9 mouse cellular contexts compared by ENCODE assay signal in genomic region chr3:27624974-27625591, GRCm38 (mm10).
DNase-seq lines count a peak whose midpoint lies in the region; ATAC-seq and TF ChIP-seq lines count a peak whose summit lies in the region.
"Had no signal": no experiment of that assay in that cellular context is flagged by ENCODE, and none has a peak within 500 bp of the region (broad histone marks: within the 10 kb centered on the region; RNA-seq: fewer than 3 reads in every experiment).

No protein-coding gene starts in this region.

- 0 out of 2 replicates have a peak, but pooled peaks cover 3% of the 10 kb centered on the region for H3K36me3 ChIP-seq in lung, embryonic 15.5 days
- no peaks in the 10 kb centered on the region for H3K36me3 ChIP-seq in hindbrain, embryonic 13.5 days

- no peaks in the 10 kb centered on the region for H3K9me3 ChIP-seq in lung, embryonic 15.5 days
- no peaks in the 10 kb centered on the region for H3K9me3 ChIP-seq in hindbrain, embryonic 13.5 days

- WGBS in lung, embryonic 15.5 days: 62% methylated on average over 12 of the region's 12 CpGs
- 74% methylated on average over 12 of the region's 12 CpGs for WGBS in hindbrain, embryonic 13.5 days

- H3K9ac ChIP-seq in lung, embryonic 15.5 days: no peak overlapping the region
- H3K9ac ChIP-seq in hindbrain, embryonic 13.5 days: no peak overlapping the region

- peaks cover 12% of the 10 kb centered on the region for H3K4me1 ChIP-seq in lung, embryonic 15.5 days
- H3K4me1 ChIP-seq in hindbrain, embryonic 13.5 days (replicated peaks): peaks cover 36% of the 10 kb centered on the region

- H3K27me3 ChIP-seq in lung, embryonic 15.5 days: no peaks in the 10 kb centered on the region
- H3K27me3 ChIP-seq in hindbrain, embryonic 13.5 days: no peaks in the 10 kb centered on the region

- no peak for DNase-seq in lung, postnatal 10 days
- peak; percentile 74 for DNase-seq in brain, embryonic 14.5 days (ENCODE audit: low read depth)
- peak; percentile 26 for DNase-seq in telencephalon, adult 2 months (ENCODE audit: low read depth, low spot score)
- no peak for DNase-seq in urinary bladder, postnatal 36 days (ENCODE audit: low spot score in 2 of 2)
- DNase-seq in urinary bladder, postnatal 4 days (ENCODE audit: low spot score in 2 of 2): no peak
- DNase-seq: right cerebral cortex, postnatal 14 days; thymus, postnatal 14 days had no signal

- TF ChIP-seq CTCF in brain, embryonic 14.5 days (IDR thresholded peaks at IDR 0.05; ENCODE audit: borderline replicate concordance, extremely low read depth, insufficient read depth, insufficient read length): no peak

- ATAC-seq in lung, embryonic 15.5 days (ENCODE audit: borderline replicate concordance, extremely low read depth, low FRiP score, low TSS enrichment): no peak
- ATAC-seq in hindbrain, embryonic 13.5 days (ENCODE audit: low FRiP score): peak; percentile 49; the same call in 1 of the 2 replicates

- H3K4me3 ChIP-seq in lung, embryonic 15.5 days: no peak overlapping the region
- H3K4me3 ChIP-seq in hindbrain, embryonic 13.5 days: no peak overlapping the region

- TF ChIP-seq POLR2A in brain, embryonic 14.5 days (IDR thresholded peaks at IDR 0.05; ENCODE audit: borderline replicate concordance, extremely low read depth, insufficient read depth, insufficient read length, poor library complexity, severe bottlenecking): no peak

- no peak overlapping the region for H3K4me2 ChIP-seq in lung, embryonic 15.5 days
- H3K4me2 ChIP-seq in hindbrain, embryonic 13.5 days: no peak overlapping the region

- H3K27ac ChIP-seq in lung, embryonic 15.5 days: 0 out of 2 replicates have a peak overlapping the region, but pooled peaks have one; percentile 0
- peak overlapping the region; percentile 63 for H3K27ac ChIP-seq in hindbrain, embryonic 13.5 days

Comparison
In these comparisons a context has a peak if more than half of its experiments do, and no peak if none do; other contexts are left out.
1. DNase-seq: peak in brain, embryonic 14.5 days (single experiment) and telencephalon, adult 2 months (single experiment); none in lung, postnatal 10 days (single experiment), urinary bladder, postnatal 36 days (0 of 2) and urinary bladder, postnatal 4 days (0 of 2).